Mouse (Mus musculus): ENCODE results near the gene Cops9.

Gene Cops9

DNA sequence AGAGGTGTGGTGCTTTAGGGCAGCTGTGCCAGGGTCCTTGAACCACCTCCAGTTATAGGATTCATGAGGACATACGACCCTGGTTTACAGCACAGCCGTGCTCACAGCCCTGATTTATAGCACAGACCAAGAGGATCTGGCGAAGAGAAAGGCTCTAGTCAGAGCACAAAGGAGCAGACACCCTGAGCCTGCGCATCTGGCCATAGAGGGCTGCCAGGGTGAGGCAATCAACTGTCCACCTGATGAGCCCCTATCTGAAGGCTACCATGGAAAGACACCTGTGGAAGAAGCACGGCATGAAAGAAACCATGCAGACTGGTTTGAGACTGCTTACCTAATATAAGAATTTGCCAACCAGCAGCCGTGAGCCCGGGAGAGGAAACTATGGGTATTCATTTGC is 4.8 kb upstream of the Cops9 start:
- in situ Hi-C loops (cut with MseI, MboI), result no loop called here

DNA sequence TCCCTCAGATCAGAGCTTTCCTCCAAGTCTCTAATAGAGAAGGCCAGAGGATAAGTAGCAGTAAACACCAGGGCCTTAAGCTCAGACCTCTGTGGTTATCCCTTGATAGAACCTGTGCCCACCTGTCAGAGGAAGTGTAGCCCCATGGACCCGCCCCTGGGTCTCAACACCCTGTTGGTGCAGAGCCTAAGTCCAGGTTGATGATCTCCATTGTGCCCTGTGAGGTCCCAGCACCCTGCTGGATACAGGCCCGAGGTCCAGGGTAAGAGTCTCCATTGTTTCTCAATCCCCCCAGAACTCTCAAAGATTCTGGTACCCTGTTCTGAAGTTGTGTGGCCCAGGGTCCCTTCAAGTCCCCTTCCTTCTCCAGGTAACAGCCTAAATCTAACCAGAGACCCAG is 4.3 kb upstream of the Cops9 start:
- in situ Hi-C loops (cut with MseI, MboI), result no loop called here

DNA sequence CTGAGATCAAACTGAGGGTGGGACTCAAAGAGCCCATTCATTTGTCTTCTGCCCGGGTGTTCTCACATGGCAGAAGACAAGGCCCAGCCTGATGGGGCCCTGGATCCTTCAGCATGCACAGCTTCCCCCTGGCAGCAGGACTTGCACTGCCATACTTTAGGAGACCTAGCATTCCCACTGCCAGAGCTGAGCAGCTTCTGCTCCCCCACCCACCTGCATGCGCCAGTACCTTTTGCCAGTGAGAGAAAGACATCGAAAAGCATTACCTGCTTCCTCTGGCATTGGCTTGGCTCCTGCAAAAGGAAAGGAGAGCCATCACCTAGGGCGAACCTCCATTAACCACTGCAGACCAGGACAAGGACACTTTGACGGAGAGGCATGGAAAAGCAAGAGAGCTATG is 3.1 kb upstream of the Cops9 start:
- in situ Hi-C loops (cut with MseI, MboI), result no loop called here

DNA sequence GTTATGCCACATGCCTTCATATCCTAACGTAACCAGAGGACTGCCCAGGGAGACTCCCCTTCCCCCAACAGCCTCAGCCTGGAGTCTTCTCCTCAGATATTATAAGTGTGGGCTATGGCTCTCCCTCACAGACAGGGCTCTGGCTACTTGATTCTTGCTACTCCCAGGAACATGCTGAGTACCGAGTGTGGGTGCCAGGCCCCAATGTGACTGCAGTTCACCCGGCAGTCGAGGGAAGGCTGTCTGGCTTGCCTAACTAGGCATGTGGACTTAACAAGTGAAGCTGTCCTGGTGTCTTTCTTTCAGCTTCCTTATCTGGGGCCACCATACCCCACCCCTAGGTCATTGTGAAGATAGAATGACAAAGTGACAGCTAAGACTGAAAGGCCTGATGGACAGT is 1.9 kb upstream of the Cops9 start:
- in situ Hi-C loops (cut with MseI, MboI), result no loop called here

DNA sequence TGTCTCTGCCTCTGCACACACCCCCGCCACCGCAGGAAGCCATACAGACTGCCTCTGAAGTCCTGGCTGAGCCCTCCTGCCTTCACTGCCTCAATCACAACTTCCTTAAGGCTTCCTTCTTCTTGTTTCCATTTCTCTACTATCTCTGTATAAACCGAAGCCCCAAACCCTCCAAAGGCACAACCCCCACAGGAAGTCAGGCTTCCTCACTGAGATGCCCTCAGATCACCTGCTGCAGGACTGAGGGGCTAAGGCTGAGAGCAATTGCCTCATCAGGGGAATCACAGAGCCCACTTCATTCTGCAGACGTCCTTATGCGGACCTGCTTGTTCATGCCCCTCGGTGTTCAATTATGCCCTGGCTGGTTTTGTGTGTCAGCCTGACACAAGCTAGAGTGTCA is 1.4 kb downstream of the Cops9 start:
- in situ Hi-C loops (cut with MseI, MboI), result no loop called here

DNA sequence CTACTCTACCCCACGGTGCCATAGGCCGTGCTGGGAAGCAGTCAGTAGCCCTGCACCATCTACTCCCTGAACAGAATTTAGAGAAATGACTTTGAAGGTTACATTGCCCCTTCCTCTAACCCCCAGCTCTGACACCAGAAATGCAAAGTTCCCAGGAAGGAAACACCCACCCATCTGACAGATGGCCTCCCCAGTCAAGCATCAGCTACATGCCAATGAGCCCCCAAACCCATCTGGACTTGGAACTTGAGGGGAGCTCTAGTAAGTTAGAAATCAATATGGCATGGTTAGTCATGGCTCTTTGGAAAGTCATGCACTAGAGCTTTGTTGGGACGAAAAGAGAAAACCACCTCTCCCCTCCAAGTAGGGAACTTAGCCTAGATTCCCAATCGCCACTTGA is 3.0 kb downstream of the Cops9 start:
- in situ Hi-C loops (cut with MseI, MboI), result no loop called here

DNA sequence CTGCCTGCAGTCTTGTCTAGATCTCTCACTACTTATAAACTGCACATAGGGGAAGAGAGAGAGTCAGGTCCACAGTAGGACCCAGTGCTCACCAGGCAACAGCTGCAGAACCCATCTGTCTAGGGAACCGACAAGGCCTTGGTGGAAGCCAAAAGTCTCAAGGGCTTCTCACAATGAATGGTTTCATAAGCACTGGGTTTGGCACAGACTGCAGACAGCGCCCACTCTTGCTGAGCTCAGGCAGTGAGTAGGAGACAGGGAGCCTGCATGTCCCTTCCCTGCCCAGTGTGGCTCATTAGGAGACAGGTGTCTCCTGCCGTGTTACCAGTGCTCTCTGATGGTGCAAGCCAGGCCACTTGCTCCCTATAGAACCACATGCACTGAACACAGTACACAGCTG is 3.6 kb downstream of the Cops9 start:
- in situ Hi-C loops (cut with MseI, MboI), result no loop called here

DNA sequence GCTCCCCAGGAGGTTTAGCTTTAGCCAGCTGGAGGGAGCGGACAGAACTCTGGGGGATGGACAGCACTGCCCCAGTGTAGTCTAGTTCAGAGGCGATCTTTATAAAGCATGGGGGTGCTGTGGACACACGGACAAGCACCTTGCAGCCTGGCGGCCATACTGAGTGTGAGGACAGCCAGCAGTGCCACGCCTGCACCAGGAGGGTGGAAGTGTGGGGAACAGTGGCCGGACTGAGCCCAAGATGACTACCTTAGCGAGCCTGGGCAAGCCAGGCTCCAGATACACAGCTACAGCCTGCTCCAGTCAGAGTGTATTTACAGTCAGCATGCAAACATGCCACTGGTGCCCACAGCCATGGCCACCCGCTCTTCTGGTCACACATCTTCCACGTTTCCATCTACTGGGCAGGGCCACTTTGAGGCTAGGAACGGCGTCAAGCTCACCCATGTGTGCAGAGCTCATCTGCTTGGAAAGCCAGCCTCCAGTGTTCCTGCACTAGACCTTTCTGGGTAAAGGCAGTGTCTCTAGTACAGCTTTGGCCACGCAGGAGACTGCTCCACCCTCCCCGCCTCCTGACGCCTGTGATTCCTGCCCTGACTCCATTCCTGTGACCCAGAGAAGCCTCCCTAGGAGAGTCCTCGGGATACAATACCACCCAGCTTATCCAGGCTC is 4.1 kb downstream of the Cops9 start:
- in situ Hi-C loops (cut with MseI, MboI), result no loop called here

DNA sequence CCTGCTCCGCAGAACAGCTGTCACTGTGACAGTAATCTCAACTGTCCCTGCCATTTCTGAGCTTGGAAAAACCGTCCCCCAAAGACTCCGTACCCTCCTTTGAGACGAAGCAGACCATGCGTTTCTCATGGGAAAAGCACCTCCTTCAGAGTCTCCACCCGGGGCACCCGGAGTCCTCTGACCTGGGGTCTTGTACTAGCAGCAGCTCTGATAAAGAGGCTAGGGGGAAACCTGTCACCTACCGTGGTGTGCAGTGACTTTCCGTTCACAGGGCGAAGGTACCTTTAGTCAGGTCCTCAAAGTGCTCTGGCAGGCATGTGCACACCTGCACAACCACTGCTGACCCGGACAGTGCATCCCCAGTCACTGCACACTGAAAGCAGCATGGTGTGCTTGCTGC is 5.1 kb downstream of the Cops9 start:
- in situ Hi-C loops (cut with MseI, MboI), result no loop called here

DNA sequence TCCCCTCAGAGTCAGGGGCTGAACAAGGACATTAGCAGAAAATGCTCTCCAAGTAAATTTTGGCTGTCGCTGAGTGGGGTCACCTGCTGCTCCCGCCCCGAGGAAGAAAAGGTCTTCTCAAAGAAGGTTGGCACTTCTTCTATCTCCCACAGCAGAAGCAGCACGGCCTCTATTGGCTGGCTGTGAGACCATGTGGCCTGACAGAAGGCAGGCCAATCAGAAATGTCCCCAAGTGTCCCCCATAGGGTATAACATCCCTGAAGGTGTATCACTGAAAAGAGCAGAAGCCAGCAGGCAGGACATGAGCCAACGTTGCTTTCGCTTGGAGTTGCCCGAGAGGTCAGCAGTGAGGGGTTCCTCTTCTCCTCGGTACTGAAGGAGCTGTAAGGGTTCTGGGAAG is 5.8 kb downstream of the Cops9 start:
- in situ Hi-C loops (cut with MseI, MboI), result no loop called here

DNA sequence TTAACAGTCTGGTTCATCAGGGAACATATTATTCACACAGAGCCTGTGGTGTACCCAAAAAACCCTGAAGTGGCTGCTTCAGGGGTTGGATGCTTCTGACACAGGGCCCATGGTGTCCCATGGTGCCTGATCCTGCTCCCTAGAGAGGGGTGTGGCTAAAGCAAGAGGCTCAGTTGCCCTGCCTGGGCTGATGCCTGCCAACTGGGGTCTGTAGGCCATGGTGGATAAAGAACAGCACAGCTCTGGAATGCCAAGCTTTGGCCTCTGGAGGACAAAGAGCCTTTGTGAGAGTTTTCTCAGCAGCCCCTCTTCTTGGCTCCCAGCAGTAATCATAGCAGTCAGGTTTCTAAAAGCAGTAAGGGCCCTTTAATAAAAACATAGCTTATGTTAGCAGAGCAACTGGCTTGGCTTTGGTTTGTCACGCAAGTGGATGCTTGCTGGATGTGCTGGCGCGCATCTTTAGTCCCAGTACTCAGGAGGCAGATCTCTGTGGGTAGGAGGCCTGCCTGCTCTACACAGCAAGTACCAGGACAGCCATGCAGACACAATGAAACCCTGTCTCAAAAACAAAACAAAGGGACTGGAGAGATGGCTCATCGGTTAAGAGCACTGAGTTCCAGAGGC is 6.7 kb downstream of the Cops9 start:
- in situ Hi-C loops (cut with MseI, MboI), result no loop called here

DNA sequence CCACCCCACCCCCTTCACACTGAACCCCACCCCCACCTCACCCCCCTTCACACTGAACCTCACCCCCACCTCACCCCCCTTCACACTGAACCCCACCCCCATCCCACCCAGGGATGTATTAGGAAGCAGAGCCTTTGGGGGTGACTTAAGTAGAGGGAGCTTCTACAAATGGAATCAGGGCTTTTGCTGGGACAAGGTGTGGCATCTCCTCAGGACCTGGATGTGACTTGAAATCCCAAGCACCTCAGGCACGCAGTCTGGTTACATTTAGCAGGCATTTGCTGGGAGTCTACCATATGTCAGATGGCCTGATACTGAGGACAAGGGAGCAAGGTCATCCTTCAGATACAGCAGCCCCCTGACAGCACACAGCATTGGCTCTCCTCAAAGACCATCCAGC is 7.2 kb downstream of the Cops9 start:
- in situ Hi-C loops (cut with MseI, MboI), result no loop called here

DNA sequence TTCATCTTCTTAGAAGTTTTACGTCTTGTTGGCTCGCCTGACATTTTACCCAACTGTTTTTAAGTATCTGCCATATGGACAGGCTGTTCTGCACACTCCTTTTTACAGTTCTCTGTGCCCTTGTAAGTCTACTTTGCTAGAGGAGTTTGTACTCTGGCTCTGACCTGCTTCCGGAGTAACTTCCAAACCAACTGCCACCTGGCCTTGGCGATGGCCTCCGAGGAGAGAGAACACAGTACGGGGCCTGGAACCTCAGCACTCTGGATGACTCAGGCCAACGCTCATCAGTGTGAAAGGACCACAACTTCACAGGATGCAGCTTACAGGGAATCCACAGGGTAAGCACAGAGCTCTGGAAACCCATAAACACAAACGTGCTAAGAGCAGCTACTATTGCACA is 8.1 kb downstream of the Cops9 start:
- in situ Hi-C loops (cut with MseI, MboI), result no loop called here

DNA sequence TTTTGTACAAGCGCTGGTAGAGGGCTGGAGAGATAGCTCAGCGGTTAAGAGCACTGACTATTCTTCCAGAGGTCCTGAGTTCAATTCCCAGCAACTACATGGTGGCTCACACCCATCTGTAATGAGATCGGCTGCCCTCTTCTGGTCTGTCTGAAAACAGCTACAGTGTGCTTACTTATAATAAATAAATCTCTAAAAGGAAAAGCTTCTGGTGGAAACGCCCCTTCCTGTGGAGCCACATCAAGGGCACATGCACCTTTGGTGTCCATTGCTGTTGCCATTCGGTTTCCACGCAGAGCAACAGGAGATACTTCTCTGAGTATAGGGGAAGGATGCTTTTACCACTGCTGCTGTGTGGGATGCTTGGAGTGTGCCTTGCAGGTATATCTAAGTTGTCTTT is 8.8 kb downstream of the Cops9 start:
- in situ Hi-C loops (cut with MseI, MboI), result no loop called here

DNA sequence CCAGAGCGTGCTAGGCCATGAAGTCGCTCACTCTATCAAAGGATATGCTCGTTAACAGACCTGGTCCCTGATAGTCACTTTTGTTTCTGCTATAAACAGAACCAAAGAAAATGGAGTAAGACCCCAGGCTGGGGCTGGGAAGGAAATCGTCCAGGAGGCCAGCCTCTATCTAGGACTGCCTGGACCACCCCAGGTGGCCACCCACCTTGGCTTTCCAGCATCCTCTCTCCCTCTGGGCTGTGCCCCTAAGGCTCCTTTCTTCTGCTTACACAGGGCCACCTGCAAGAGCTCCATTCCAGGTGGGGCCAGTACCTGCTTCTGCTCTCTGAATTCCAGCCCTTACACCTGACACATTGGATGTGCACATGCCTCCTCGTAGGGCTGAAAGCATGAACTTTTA is 9.6 kb downstream of the Cops9 start:
- in situ Hi-C loops (cut with MseI, MboI), result no loop called here

DNA sequence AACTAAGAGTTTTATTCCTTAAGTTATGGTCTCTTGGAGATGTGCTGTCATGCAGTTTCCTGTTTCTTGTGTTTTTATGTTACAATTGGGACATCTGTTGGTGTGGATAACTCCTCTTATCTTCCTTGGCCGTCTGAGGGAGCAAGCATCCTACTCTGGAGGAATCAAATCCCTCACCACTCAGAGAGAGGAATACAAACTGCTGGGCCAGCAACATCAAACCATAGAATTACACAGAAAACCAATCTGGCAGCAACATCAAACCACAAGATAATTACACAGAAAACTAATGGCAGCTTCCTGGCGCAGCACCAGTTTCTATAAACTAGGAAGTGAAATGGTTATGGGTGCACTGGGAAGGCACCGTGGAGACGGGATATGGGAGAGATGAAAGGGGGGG is 13.6 kb downstream of the Cops9 start:
- in situ Hi-C loops (cut with MseI, MboI), result no loop called here

DNA sequence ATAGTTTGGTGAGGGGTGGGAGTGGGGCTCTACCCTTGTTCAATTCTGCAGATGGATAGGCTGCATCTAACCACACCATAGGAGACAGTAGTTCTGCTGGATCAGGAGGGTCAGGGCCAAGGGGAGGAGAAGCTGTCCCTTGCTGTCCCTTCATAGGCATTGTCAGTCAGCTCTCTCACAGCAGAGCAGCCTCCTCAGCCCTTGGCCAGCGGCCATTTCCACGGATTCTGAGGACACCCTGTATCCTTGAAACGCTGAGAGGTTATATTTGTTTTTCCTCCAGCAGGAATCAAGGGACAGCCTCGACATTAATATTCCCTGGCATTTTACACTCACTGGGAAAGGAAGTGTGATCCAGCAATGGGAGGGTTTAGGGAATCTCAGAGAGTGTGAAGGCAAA is 23.4 kb downstream of the Cops9 start:
- in situ Hi-C loops (cut with MseI, MboI), result no loop called here

DNA sequence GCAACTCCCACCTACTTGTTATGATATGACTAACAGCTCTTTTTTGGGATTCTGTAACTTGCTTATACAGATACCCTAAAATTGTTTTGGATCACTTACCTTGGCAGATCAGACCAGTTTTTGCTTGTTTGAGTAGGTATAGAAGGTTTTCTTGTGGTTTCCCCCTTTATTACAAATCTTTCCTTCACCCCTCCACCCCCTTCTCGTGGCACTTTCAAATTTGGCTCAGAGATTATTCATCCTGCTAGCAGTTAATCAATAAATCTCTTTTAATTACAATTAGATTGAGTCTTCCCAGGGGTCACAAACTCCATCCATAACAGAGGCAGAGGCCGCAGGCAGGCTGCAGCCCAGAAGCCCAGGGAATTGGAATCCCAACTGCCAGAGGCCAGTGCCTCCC is 24.3 kb downstream of the Cops9 start, which contains the start of gene Olfr12:
Gene Olfr12 (plus strand): TSS at position 301 of the 400 bp plus-strand sequence.
- in situ Hi-C loops (cut with MseI, MboI), result no loop called here

DNA sequence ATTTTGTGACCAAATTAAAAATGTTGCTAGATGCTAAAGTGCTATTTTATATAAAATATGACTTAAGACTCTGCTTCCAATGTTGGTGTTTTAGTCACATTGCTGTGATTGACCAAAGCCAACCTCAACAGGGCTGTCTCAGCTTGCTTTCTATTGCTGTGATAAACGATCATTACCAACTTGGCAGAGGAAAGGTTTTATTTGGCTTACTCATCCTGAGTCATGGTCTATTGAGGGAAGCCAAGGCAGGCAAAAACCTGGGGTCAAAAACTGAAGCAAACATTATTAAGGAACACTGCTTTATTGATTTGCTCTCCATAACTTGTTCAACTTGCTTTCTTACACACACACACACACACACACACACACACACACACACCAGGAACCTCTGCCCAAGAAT is 25.7 kb downstream of the Cops9 start:
- in situ Hi-C loops (cut with MseI, MboI), result no loop called here

DNA sequence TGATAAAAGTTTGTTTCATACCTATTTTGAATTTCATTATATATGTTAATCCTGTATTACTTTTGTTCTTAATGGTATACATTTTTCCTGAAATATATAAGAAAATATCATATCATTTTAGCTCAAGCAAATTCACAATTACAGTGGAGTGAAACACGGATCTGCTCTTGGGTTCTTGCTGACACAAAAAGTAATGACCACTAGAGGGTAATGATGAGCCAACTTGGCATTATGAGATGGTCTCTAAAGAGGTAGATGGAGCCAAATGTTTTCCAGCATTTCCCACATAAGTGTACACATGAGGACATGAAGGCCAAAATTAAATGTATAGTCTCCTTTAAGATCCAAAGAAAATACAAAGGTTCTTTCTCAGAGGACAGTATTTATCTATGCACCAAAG is 27.3 kb downstream of the Cops9 start:
- in situ Hi-C loops (cut with MseI, MboI), result loop anchor here (5.0 kb wide), 1 partner anchor 92 kb away; no protein-coding TSS in a partner anchor

DNA sequence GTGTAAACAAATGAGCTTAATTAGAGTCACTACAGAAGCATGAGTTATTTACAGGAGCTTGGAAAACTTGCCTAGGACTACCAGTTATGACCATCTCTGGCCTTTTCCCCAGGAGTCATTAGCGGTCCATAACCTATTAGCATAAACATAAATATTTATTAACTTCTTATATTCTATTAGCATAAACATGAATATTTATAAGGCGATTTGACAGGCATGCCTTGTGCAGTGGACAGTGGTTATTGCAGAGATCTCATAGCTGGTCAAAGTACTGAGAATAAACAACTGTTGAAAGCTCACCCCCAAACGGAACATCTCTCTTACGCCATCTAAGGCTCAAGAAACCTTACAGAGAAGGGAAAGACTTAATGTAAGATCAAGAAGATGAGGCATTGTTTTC is 28.6 kb downstream of the Cops9 start:
- in situ Hi-C loops (cut with MseI, MboI), result loop anchor here (5.0 kb wide), 1 partner anchor 91 kb away; no protein-coding TSS in a partner anchor

DNA sequence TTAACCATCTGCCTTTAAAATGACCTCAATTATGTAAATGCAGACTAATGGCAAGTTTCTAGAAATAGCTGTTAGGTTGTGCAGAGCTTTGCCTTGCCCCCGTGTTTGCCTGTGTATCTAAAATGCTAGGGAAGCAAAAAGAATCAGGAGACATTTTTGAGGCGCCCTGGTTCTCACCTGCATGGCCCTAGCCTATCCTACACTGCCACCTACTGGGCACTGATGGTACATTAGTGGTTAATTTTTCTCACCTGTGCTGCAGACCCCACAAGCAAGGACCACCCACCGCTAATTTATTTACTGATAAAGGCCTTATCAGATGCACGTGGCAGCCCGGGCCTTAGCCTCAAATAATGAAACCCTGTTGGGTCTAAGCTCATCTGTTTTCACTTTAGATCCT is 30.8 kb downstream of the Cops9 start:
- in situ Hi-C loops (cut with MseI, MboI), result loop anchor here (5.0 kb wide), 1 partner anchor 89 kb away; no protein-coding TSS in a partner anchor

DNA sequence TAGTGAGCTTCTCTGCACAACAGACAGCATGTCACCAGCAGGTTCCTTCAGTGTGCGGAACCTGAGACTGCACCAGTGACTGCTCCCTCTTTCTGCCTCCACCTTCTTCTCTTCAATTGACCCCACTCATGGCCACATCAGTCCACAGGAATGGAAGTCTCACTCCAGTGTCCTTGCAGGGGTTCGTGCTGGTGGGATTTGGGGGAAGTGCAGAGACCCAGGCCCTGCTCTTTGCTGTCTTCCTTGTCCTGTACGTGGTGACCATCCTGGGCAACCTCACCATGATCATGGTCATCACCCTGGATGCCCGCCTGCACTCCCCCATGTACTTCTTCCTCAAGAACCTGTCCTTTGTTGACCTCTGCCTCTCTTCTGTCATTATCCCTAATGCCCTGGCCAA is 34.1 kb downstream of the Cops9 start:
- in situ Hi-C loops (cut with MseI, MboI), result no loop called here

DNA sequence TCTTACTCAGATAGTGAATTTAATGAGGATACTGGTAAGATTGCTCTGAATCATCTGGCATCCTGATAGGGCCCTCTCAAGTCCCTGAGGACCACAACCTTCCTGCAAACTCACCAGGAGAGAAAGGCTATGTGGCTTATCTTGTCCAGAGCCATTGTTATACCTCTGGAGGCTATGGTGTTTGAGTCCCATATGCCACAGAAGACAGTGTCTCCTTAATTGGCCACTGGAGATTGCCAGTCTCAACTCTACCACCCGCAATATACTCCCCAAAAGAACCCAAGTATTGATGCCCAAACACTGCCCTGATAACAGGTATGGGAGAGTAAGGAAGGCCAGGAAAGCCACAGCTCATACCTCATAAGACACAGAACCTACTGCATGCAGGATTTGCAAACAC is 36.3 kb downstream of the Cops9 start, which contains the start of gene Olfr1410:
Gene Olfr1410 (plus strand): TSS at position 301 of the 400 bp plus-strand sequence.
- in situ Hi-C loops (cut with MseI, MboI), result no loop called here

All from mouse trophoblast stem cell (cell line).